Mouse (Mus musculus) ES-Bruce4 (cell line): ENCODE data around the gene Ctc1.

ENCODE experiments used
- CTCF ChIP-seq: IDR thresholded peaks from one replicate; pipeline ENCODE4 v1.8.1; 2011; ENCODE audit warnings: low read depth, low read length
- EP300 ChIP-seq: IDR thresholded peaks from 2 replicates; pipeline ENCODE4 v1.6.1; 2011; ENCODE audit warnings: low read depth, low read length; ENCODE audit not compliant: insufficient read depth

DNA sequence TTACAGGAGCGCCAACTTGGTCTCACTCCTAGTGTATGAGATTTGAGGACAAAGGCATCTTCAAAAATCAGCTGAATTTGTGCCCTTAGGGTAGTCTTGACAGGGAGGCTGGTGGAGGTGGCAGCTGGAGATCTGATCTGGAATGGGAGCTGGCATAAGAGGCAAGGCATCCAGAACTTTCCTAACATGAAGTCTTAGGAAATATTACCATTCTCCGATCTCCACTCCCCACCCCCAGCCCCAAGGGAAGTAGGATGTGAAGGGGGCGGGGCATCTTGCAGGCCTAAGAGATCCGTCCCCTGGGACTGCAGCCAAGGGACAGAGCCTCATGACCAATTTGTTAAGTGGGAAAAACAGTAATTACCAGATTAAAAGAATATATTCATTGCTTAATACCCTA, 45.5 kb upstream of the Ctc1 start:
- TF ChIP-seq EP300, result no peak
- TF ChIP-seq CTCF, result no peak
